In genomic region chr11:112092168-112092567, GRCm38 (mm10) we compare ENCODE assay signal across 23 mouse cellular contexts.
"Had no signal": no experiment of that assay in that cellular context is flagged by ENCODE, and none has a peak within 500 bp of the region (broad histone marks: within the 10 kb centered on the region; RNA-seq: fewer than 3 reads in every experiment).

No protein-coding gene starts in this region.

- H3K4me1 ChIP-seq: heart, embryonic 13.5 days; heart, embryonic 15.5 days; hindbrain, embryonic 13.5 days; hindbrain, embryonic 15.5 days; kidney, embryonic 15.5 days; limb, embryonic 15.5 days; liver, embryonic 12.5 days had no signal

- H3K4me3 ChIP-seq: gastrocnemius, adult 2 months; heart, adult 2 months; heart, embryonic 13.5 days; heart, embryonic 15.5 days; hindbrain, embryonic 13.5 days; hindbrain, embryonic 15.5 days; kidney, embryonic 15.5 days; left cerebral cortex, adult 2 months; limb, embryonic 13.5 days; limb, embryonic 15.5 days; liver, embryonic 12.5 days had no signal

- H3K9me3 ChIP-seq: heart, embryonic 13.5 days; heart, embryonic 15.5 days; hindbrain, embryonic 13.5 days; hindbrain, embryonic 15.5 days; kidney, embryonic 15.5 days; limb, embryonic 13.5 days; limb, embryonic 15.5 days; liver, embryonic 12.5 days had no signal

- H3K4me2 ChIP-seq: heart, embryonic 11.5 days; heart, embryonic 13.5 days; heart, embryonic 15.5 days; hindbrain, embryonic 13.5 days; hindbrain, embryonic 15.5 days; kidney, embryonic 15.5 days; limb, embryonic 13.5 days; limb, embryonic 15.5 days; liver, embryonic 12.5 days had no signal

- H3K9ac ChIP-seq: heart, embryonic 13.5 days; heart, embryonic 15.5 days; hindbrain, embryonic 13.5 days; hindbrain, embryonic 15.5 days; kidney, embryonic 15.5 days; limb, embryonic 13.5 days; limb, embryonic 15.5 days; liver, embryonic 12.5 days had no signal

- H3K27me3 ChIP-seq: heart, embryonic 13.5 days; heart, embryonic 15.5 days; hindbrain, embryonic 13.5 days; hindbrain, embryonic 15.5 days; kidney, embryonic 15.5 days; limb, embryonic 13.5 days; limb, embryonic 15.5 days; liver, embryonic 12.5 days had no signal

- H3K36me3 ChIP-seq: heart, embryonic 13.5 days; heart, embryonic 15.5 days; hindbrain, embryonic 13.5 days; hindbrain, embryonic 15.5 days; kidney, embryonic 15.5 days; limb, embryonic 13.5 days; limb, embryonic 15.5 days; liver, embryonic 12.5 days had no signal

- DNase-seq: gastrocnemius, adult 2 months; gastrocnemius, postnatal 10 days; gastrocnemius, postnatal 25 days; heart, adult 2 months; kidney, adult 11 months; kidney, adult 2 months; kidney, adult 9 months; kidney, postnatal 14 days; kidney, postnatal 36 days; layer of hippocampus, adult 9-11 months had no signal

- H3K27ac ChIP-seq: gastrocnemius, adult 2 months; heart, adult 2 months; heart, embryonic 13.5 days; heart, embryonic 15.5 days; hindbrain, embryonic 13.5 days; hindbrain, embryonic 15.5 days; hindbrain, postnatal 0 days; kidney, embryonic 15.5 days; kidney, postnatal 0 days; left cerebral cortex, adult 2 months; limb, embryonic 13.5 days; limb, embryonic 15.5 days; liver, embryonic 12.5 days had no signal

- ATAC-seq: hindbrain, postnatal 0 days; intestine, embryonic 16.5 days; liver, embryonic 12.5 days had no signal
